ENCODE assay signal across 9 mouse cellular contexts in the genomic region with DNA sequence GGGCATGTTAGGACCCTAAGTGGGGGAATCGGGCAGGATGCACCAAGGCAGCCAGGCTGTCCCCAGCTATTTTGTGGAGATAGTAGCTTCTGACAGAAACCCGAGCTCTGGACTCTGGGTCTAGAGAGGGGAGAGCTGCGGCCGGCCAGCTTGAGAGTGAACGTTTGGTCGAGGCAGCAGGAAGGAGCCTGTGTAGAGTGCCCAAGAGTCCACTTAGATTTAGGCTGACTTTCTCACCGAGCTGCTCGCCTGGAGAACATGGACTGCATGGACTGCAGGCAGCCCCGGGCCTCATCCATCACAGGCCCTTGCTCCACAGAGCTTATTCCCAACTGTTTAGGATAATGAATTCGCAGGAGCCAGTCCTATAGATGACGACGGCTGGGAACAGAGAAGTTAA. TPM values are rescaled to one million over a fixed set of nuclear protein-coding genes. Genes with fewer than 3 reads are reported as not detected.
DNase-seq lines count a peak whose midpoint lies in the region; ATAC-seq and TF ChIP-seq lines count a peak whose summit lies in the region.
"Had no signal": no experiment of that assay in that cellular context is flagged by ENCODE, and none has a peak within 500 bp of the region (broad histone marks: within the 10 kb centered on the region; RNA-seq: fewer than 3 reads in every experiment).

No protein-coding gene starts in this region.

- no peak for TF ChIP-seq CTCF in MEL (IDR thresholded peaks at IDR 0.05 in 2 of 3, conservative IDR thresholded peaks at IDR 0.05 in 1 of 3; ENCODE audit: control insufficient read depth in 1 of 3, insufficient read depth in 1 of 3, low read depth in 2 of 3, low read length in 3 of 3, poor library complexity in 1 of 3, severe bottlenecking in 1 of 3)

- 36% methylated on average over 12 of the region's 12 CpGs for WGBS in heart, embryonic 12.5 days
- 7% methylated on average over 12 of the region's 12 CpGs for WGBS in forebrain, embryonic 14.5 days
- WGBS in midbrain, embryonic 10.5 days: 31% methylated on average over 12 of the region's 12 CpGs

- TF ChIP-seq EP300 in MEL (IDR thresholded peaks at IDR 0.05; ENCODE audit: low read depth in 1 of 2, low read length in 2 of 2): no peak

- H3K36me3 ChIP-seq in heart, embryonic 12.5 days: peaks cover 18% of the 10 kb centered on the region
- no peaks in the 10 kb centered on the region; a peak in 1 of 4 replicates for H3K36me3 ChIP-seq in MEL (ENCODE audit: control insufficient read depth in 1 of 2, insufficient read depth in 2 of 2, low read length in 2 of 2)
- H3K36me3 ChIP-seq in forebrain, embryonic 14.5 days (ENCODE audit: control insufficient read depth, insufficient read depth, low read length): peaks cover 16% of the 10 kb centered on the region
- peaks cover 27% of the 10 kb centered on the region for H3K36me3 ChIP-seq in midbrain, embryonic 10.5 days

- no peaks in the 10 kb centered on the region for H3K9me3 ChIP-seq in heart, embryonic 12.5 days (replicated peaks)
- no peaks in the 10 kb centered on the region for H3K9me3 ChIP-seq in MEL (replicated peaks; ENCODE audit: insufficient read depth, low read length)
- no peaks in the 10 kb centered on the region for H3K9me3 ChIP-seq in forebrain, embryonic 14.5 days (replicated peaks; ENCODE audit: control insufficient read depth, low read length)
- no peaks in the 10 kb centered on the region for H3K9me3 ChIP-seq in midbrain, embryonic 10.5 days (replicated peaks)

- H3K4me1 ChIP-seq in heart, embryonic 12.5 days (replicated peaks): peaks cover 100% of the 10 kb centered on the region
- no peaks in the 10 kb centered on the region for H3K4me1 ChIP-seq in MEL (ENCODE audit: control insufficient read depth in 1 of 2, insufficient read depth in 2 of 2, low read length in 2 of 2)
- H3K4me1 ChIP-seq in forebrain, embryonic 14.5 days (ENCODE audit: control insufficient read depth, insufficient read depth, low read length): peaks cover 68% of the 10 kb centered on the region
- H3K4me1 ChIP-seq in midbrain, embryonic 10.5 days: peaks cover 100% of the 10 kb centered on the region

- TF ChIP-seq RAD21 in MEL (IDR thresholded peaks at IDR 0.05; ENCODE audit: low read depth, low read length): no peak

- H3K9ac ChIP-seq in heart, embryonic 12.5 days: peak overlapping the region; percentile 64
- no peak overlapping the region for H3K9ac ChIP-seq in MEL (ENCODE audit: control insufficient read depth, low read depth, low read length, poor library complexity, severe bottlenecking)
- H3K9ac ChIP-seq in forebrain, embryonic 14.5 days (ENCODE audit: low read length): peak overlapping the region; percentile 29; the same call in 1 of the 2 replicates

- peak overlapping the region; percentile 50 for H3K4me2 ChIP-seq in heart, embryonic 12.5 days
- peak overlapping the region; percentile 50 for H3K4me2 ChIP-seq in forebrain, embryonic 14.5 days (ENCODE audit: low read length)

- H3K79me2 ChIP-seq in MEL (ENCODE audit: control insufficient read depth, insufficient read depth, low read length, poor library complexity): peaks cover 95% of the 10 kb centered on the region

- no peak for TF ChIP-seq POLR2A in MEL (IDR thresholded peaks at IDR 0.05; ENCODE audit: control insufficient read depth in 1 of 2, insufficient read depth in 1 of 2, low read depth in 1 of 2, low read length in 2 of 2, poor library complexity in 1 of 2)

- no peak for DNase-seq in heart, adult 18-20 months
- no peak for DNase-seq in MEL (ENCODE audit: low read depth, low spot score)
- DNase-seq in forebrain, embryonic 14.5 days (ENCODE audit: low spot score): no peak
- no peak for DNase-seq in midbrain, embryonic 10.5 days (ENCODE audit: low spot score)
- DNase-seq in urinary bladder, postnatal 36 days (ENCODE audit: low spot score in 2 of 2): no peak
- no peak for DNase-seq in right cerebral cortex, adult 2 months (ENCODE audit: low spot score in 2 of 2)
- DNase-seq in thymus, postnatal 36 days: no peak

- no peaks in the 10 kb centered on the region for H3K27me3 ChIP-seq in heart, embryonic 12.5 days (replicated peaks)
- H3K27me3 ChIP-seq in MEL (ENCODE audit: control insufficient read depth in 1 of 2, insufficient read depth in 2 of 2, low read length in 2 of 2): no peaks in the 10 kb centered on the region
- no peaks in the 10 kb centered on the region for H3K27me3 ChIP-seq in forebrain, embryonic 14.5 days (replicated peaks; ENCODE audit: control insufficient read depth, insufficient read depth, low read length)
- H3K27me3 ChIP-seq in midbrain, embryonic 10.5 days (ENCODE audit: low read depth, poor library complexity, severe bottlenecking): peaks cover 32% of the 10 kb centered on the region; the same call in 1 of the 2 replicates

- no peak for ATAC-seq in heart, embryonic 12.5 days (ENCODE audit: insufficient number of reproducible peaks, low FRiP score)
- ATAC-seq in forebrain, embryonic 14.5 days: peak; percentile 9; the same call in 1 of the 2 replicates

- peak overlapping the region; percentile 93 for H3K27ac ChIP-seq in heart, embryonic 12.5 days (ENCODE audit: poor library complexity, severe bottlenecking)
- no peak overlapping the region for H3K27ac ChIP-seq in MEL (ENCODE audit: control insufficient read depth, low read depth, low read length)
- peak overlapping the region; percentile 88 for H3K27ac ChIP-seq in forebrain, embryonic 14.5 days (ENCODE audit: low read depth, low read length)
- H3K27ac ChIP-seq in midbrain, embryonic 10.5 days (replicated peaks): peak overlapping the region; percentile 83

- H3K4me3 ChIP-seq in heart, embryonic 12.5 days: no peak overlapping the region
- no peak overlapping the region for H3K4me3 ChIP-seq in MEL (ENCODE audit: control insufficient read depth in 1 of 2, insufficient read depth in 1 of 2, low read depth in 2 of 2, low read length in 2 of 2)
- no peak overlapping the region for H3K4me3 ChIP-seq in forebrain, embryonic 14.5 days (ENCODE audit: low read depth, low read length)
- H3K4me3 ChIP-seq in midbrain, embryonic 10.5 days: peak overlapping the region; percentile 42; the same call in 1 of the 2 replicates
- H3K4me3 ChIP-seq: erythroblast, embryonic 14.5 days had no signal

TF ChIP-seq in MEL, 35 proteins besides CTCF, POLR2A, EP300 and RAD21:
- TF ChIP-seq POLR2AphosphoS2 (IDR thresholded peaks at IDR 0.05; ENCODE audit: low read length): peak; percentile 22; the same call in 1 of the 2 replicates
- no peak for TF ChIP-seq USF1 (IDR thresholded peaks at IDR 0.05; ENCODE audit: low read depth, low read length)

RNA-seq across cellular contexts. Expression of a gene that starts 38.7 kb away (rescaled TPM):
- polyA plus RNA-seq in heart, embryonic 12.5 days (2016; fragmentation: Nextera tagmentation; extraction: Ambion mirVana): 63.4 and 66.8 TPM in 2 replicates
- 1 to 10 TPM in 1 of 2 experiments, under 1 TPM in 1; 0.98 to 1.8 TPM for total RNA-seq in heart, adult 18-20 months (2021)
- 46.1 and 49.3 TPM in 2 replicates for total RNA-seq in MEL (2012; rRNA removed)
- polyA plus RNA-seq in MEL (2012; ENCODE audit: insufficient read depth in 1 of 2, insufficient read length in 2 of 2, low read depth in 1 of 2, low replicate concordance in 2 of 2, missing spikeins in 1 of 2): 100 to 1,000 TPM in 1 of 2 experiments, 10 to 100 TPM in 1; 39.6 to 150 TPM
- 33.4 and 44.1 TPM in 2 replicates for polyA plus RNA-seq in forebrain, embryonic 14.5 days (2014; fragmentation: Nextera tagmentation; extraction: Ambion mirVana)
- polyA plus RNA-seq in midbrain, embryonic 10.5 days (2016; fragmentation: Nextera tagmentation; extraction: Ambion mirVana): 162 and 192 TPM in 2 replicates
